Mouse (Mus musculus): ENCODE measurements around the gene Usp37. TPM values are rescaled to one million over a fixed set of nuclear protein-coding genes. Genes with fewer than 3 reads are reported as not detected.
"Not testable (repeated sequence)": the region's sequence is repeated elsewhere in the genome, so short reads cannot be mapped to it uniquely, and the experiment has no call there.

Gene Usp37
- total RNA-seq, 2 experiments from 2014 or later = 19.7 to 20.5 TPM

- DNase-seq (ENCODE audit: low spot score in 2 of 2) = no peak
Measured at GRCm38 (mm10) chr1:74400531-74400930, 143.6 kb downstream of the Usp37 start.

GRCm38 (mm10) chr1:74397919-74398451 is 146.1 kb downstream of the Usp37 start:
- peak in 1 of 2 experiments; percentile 57 for DNase-seq (ENCODE audit: low spot score in 2 of 2)

- peak; percentile 98 to 99 for DNase-seq (ENCODE audit: low spot score in 2 of 2)
Measured at GRCm38 (mm10) chr1:74397268-74397918, 146.7 kb downstream of the Usp37 start.

GRCm38 (mm10) chr1:74396456-74397222 is 147.4 kb downstream of the Usp37 start:
- not testable (repeated sequence) for DNase-seq (ENCODE audit: low spot score in 2 of 2)

GRCm38 (mm10) chr1:74395290-74395689 is 148.8 kb downstream of the Usp37 start:
- no peak for DNase-seq (ENCODE audit: low spot score in 2 of 2)

- DNase-seq (ENCODE audit: low spot score in 2 of 2) = no peak
Measured at GRCm38 (mm10) chr1:74394858-74395257, 149.2 kb downstream of the Usp37 start.

GRCm38 (mm10) chr1:74394311-74394710 is 149.8 kb downstream of the Usp37 start:
- no peak for DNase-seq (ENCODE audit: low spot score in 2 of 2)

- no peak for DNase-seq (ENCODE audit: low spot score in 2 of 2)
Measured at GRCm38 (mm10) chr1:74393697-74394096, 150.4 kb downstream of the Usp37 start.

- no peak for DNase-seq (ENCODE audit: low spot score in 2 of 2)
Measured at GRCm38 (mm10) chr1:74393010-74393409, 151.1 kb downstream of the Usp37 start.

GRCm38 (mm10) chr1:74392446-74392994 is 151.6 kb downstream of the Usp37 start:
- DNase-seq (ENCODE audit: low spot score in 2 of 2) = no peak

- DNase-seq (ENCODE audit: low spot score in 2 of 2) = peak; percentile 72 to 82
Measured at GRCm38 (mm10) chr1:74391844-74392441, 152.1 kb downstream of the Usp37 start.

- peak; percentile 96 to 99 for DNase-seq (ENCODE audit: low spot score in 2 of 2)
Measured at GRCm38 (mm10) chr1:74390924-74391748, 152.9 kb downstream of the Usp37 start, which contains the start of gene Ctdsp1. Gene Ctdsp1 (plus strand): TSS chr1:74391509.

- peak; percentile 55 to 73 for DNase-seq (ENCODE audit: low spot score in 2 of 2)
Measured at GRCm38 (mm10) chr1:74390287-74390906, 153.7 kb downstream of the Usp37 start.

GRCm38 (mm10) chr1:74389831-74390286 is 154.2 kb downstream of the Usp37 start:
- peak in 1 of 2 experiments; percentile 17 for DNase-seq (ENCODE audit: low spot score in 2 of 2)

GRCm38 (mm10) chr1:74388398-74388920 is 155.6 kb downstream of the Usp37 start:
- DNase-seq (ENCODE audit: low spot score in 2 of 2) = peak in 1 of 2 experiments; percentile 16

- peak in 1 of 2 experiments; percentile 14 for DNase-seq (ENCODE audit: low spot score in 2 of 2)
Measured at GRCm38 (mm10) chr1:74387386-74387988, 156.6 kb downstream of the Usp37 start.

- DNase-seq (ENCODE audit: low spot score in 2 of 2) = peak; percentile 77 to 91
Measured at GRCm38 (mm10) chr1:74386714-74387385, 157.2 kb downstream of the Usp37 start.

GRCm38 (mm10) chr1:74386363-74386713 is 157.7 kb downstream of the Usp37 start:
- DNase-seq (ENCODE audit: low spot score in 2 of 2) = peak in 1 of 2 experiments; percentile 23

GRCm38 (mm10) chr1:74385531-74385930 is 158.6 kb downstream of the Usp37 start:
- no peak for DNase-seq (ENCODE audit: low spot score in 2 of 2)
